Mouse (Mus musculus): ENCODE data around the gene Ankrd44.

Gene Ankrd44

DNA sequence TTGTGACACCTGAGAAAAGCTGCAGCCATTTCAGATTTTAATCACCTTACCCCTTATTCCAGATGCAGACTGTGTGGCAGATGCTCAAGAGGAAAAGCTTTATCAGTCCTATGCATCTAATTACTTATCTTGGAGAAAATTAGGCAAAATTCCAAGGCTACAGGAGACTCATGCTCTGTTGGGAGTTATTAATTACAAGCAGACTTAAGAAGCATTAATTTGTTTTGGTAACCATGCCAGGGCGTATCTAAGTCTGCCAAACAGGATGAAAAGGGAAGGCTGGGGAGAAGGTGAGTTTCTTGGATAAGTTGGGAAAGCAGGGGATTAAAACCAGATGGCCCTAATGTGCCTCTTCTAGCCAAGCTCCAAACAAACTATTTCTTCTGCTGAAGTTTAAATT lies 222.7 kb downstream of the Ankrd44 start:
- no peak for DNase-seq (ENCODE audit: low spot score)

DNA sequence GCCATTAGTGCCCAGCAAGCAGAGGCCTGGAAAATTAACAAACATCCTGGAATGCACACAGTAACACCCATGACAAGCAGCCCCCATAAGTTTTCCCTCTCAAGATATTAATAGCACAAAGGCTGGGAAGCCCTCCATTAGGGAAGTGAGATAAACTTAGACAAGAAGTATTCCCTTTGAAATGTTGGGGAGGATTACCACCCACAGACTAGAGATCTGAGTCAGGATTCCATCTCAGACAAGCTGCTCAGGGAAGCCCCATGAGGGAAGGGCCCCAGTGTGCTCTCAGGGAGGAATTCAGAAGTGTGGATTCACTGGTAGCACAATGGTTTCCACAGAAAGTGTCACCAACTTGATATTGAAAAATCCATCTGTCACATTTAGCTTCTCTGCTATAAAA lies 223.3 kb downstream of the Ankrd44 start:
- DNase-seq (ENCODE audit: low spot score), result no peak

- DNase-seq (ENCODE audit: low spot score), result no peak
Measured at GRCm38 (mm10) chr1:54695396-54695795, 230.8 kb downstream of the Ankrd44 start.

- DNase-seq (ENCODE audit: low spot score), result no peak
Measured at GRCm38 (mm10) chr1:54691824-54692223, 234.4 kb downstream of the Ankrd44 start.

- no peak for DNase-seq (ENCODE audit: low spot score)
Measured at GRCm38 (mm10) chr1:54690291-54690965, 235.8 kb downstream of the Ankrd44 start.

DNA sequence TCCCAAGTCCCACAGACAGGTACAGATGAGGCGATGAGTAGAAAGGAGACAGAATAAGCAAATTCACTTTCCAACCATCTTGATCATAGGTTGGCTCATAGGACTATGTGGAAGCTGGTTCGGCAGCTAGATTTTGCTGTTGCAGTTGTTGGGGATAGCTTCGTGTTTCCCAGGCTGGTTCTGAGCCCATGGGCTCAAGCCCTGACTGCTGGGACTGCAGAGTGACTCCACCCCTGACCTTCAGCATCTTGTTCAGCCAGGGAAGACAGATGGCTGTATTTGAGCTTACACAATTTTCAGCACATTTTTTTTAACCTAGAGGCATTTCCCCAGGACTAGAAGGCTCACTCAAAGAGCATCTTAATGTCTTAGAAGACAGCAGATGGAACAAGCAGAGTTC lies 237.7 kb downstream of the Ankrd44 start:
- DNase-seq (ENCODE audit: low spot score), result no peak

DNA sequence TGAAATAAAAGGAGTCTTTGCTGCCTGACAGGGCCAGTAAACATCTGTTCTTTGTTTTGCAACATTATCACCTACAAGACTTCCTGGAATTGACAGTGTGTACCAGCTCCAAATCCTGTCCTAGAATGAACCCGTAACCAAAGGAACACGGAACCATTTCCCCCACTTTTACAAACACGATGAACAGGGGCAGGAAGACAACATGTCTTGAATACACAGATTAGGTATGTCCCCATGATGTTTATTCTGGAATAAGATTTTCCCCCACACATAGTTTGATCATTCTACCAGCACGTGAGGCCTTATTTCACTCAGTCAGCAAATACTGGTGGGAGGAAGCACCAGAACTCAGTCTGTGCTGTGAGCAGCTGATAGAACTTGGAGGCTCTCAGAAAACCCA lies 241.9 kb downstream of the Ankrd44 start:
- DNase-seq (ENCODE audit: low spot score), result no peak

GRCm38 (mm10) chr1:54679556-54679955 lies 246.6 kb downstream of the Ankrd44 start:
- DNase-seq (ENCODE audit: low spot score), result no peak

- no peak for DNase-seq (ENCODE audit: low spot score)
Measured at GRCm38 (mm10) chr1:54678037-54678436, 248.2 kb downstream of the Ankrd44 start.

DNA sequence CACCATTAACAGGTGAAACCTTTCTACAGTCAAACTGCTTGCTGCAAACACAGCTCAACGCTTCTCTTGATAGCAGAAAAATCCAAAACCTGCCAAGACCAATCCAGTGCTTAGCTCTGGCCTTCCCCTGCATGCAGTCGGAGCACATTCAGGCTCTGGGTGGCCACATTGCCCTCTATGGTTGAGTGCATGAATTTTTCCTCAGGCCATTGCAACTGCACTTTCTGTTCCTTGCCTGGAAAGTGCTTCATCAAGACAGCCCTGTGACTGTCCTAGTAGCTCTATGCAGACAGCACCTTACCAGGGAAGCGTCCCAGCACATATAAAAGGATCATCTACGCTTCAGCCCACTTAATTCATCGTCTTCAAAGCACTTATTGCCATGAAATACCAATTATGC lies 250.7 kb downstream of the Ankrd44 start:
- DNase-seq (ENCODE audit: low spot score), result no peak

DNA sequence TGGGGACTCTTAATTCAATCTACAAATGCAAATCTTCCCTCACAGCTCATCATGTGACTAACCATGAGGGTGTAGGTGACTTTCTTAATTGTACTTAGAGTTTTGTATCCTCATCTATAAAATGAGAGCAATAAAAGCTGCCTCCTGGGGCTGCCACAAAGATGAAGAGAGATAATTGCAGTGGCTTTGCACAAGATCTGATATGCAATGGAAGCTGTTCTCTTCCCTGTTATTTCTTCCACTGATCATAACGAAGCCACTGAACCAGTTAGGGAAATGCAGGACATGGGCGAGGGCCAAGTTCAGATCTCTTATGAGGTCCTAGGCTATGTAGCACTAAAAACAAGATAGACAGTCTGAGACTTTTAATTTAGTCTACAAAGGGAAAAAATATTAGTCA lies 258.2 kb downstream of the Ankrd44 start:
- no peak for DNase-seq (ENCODE audit: low spot score)

GRCm38 (mm10) chr1:54665582-54666405 lies 260.4 kb downstream of the Ankrd44 start:
- no peak for DNase-seq (ENCODE audit: low spot score)

- no peak for DNase-seq (ENCODE audit: low spot score)
Measured at GRCm38 (mm10) chr1:54665095-54665494, 261.1 kb downstream of the Ankrd44 start.

GRCm38 (mm10) chr1:54660674-54661073 lies 265.5 kb downstream of the Ankrd44 start:
- DNase-seq (ENCODE audit: low spot score), result no peak

DNA sequence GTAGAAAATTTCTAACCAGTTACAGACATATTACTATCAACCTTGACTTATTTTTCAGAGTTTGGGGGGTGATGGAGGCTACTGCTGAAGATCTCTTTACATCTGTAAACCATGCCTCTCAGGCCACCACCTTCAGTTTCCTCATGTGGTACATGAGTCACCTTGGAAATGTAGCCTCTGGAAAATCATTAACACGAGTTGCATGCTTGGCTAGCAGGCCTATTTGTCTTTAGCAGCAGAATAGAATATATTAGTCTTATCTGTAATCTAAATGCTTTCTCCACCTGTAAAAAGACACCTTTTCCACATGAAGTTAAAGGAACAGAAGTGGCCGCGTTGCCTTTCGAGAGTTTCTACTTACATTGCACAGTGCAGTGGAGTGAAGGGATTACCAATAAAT lies 267.6 kb downstream of the Ankrd44 start:
- no peak for DNase-seq (ENCODE audit: low spot score)

GRCm38 (mm10) chr1:54648237-54648636 lies 277.9 kb downstream of the Ankrd44 start:
- no peak for DNase-seq (ENCODE audit: low spot score)

DNA sequence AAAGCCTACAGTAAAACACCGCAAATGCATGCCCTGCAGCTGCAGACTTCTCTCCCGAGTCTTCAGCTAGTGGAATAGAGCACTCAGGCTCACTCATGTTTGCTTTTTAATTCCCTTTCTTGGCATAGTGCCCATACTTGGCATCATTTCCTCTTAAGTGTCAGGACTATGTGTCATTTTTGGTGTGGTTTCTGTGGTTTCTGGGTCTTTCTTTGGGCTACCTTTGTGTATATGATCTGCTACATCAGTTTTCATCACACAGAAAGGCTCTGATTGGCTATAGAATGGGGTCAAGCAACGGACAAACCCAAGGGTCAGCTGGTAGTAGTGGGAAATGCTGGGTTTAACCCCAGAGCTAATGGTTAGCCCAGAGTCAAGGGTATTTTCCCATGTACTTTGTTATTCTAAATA lies 278.8 kb downstream of the Ankrd44 start:
- no peak for DNase-seq (ENCODE audit: low spot score)

- DNase-seq (ENCODE audit: low spot score), result no peak
Measured at GRCm38 (mm10) chr1:54640184-54640795, 285.9 kb downstream of the Ankrd44 start.

GRCm38 (mm10) chr1:54639506-54640078 lies 286.6 kb downstream of the Ankrd44 start:
- DNase-seq (ENCODE audit: low spot score), result no peak

- DNase-seq (ENCODE audit: low spot score), result no peak
Measured at GRCm38 (mm10) chr1:54639076-54639475, 287.1 kb downstream of the Ankrd44 start.

DNA sequence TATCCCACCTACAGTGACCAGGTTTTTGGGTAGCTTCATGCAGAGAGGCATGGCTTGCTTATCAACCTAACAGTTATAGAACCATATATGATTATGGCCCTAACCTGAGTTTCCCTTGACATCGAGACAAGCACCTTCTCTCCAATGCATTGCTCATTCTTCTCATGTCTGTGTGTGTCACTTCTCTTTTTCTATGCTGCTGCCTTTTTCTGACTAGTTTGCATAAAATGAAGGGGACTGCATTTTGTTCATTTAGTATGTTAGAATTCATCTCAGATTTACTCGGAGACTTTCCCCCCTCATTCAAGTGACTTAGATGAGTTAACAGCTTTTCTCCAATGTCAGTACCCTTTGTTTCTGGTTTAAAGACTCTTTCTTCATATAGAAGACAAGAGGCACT lies 288.8 kb downstream of the Ankrd44 start:
- no peak for DNase-seq (ENCODE audit: low spot score)

GRCm38 (mm10) chr1:54629106-54629505 lies 297.1 kb downstream of the Ankrd44 start:
- DNase-seq (ENCODE audit: low spot score), result no peak

DNA sequence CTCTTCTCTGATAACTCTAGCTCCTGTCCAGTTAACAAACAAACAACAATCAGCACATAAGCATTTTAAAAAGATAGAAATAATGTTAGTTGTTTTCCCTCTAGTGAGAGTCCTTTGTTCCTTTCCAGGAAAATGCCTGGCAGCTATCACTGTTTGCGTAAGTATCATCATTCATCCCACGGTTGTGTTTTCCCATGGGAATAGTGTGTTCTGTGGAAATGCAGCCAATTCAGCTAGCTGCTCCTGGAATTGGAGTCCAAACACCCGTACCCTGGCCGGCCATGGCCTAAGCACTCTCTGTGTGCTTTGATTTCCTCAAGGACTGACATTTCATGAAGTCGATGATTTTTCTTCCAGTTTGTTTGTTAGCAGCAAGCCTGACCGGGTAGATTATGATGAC lies 311.2 kb downstream of the Ankrd44 start:
- no peak for DNase-seq (ENCODE audit: low spot score)
